Mouse (Mus musculus): ENCODE data around the gene Slc9a9. TPM values are rescaled to one million over a fixed set of nuclear protein-coding genes. Genes with fewer than 3 reads are reported as not detected.

Slc9a9 gene
- polyA plus RNA-seq, 2 experiments = 1.1 to 1.3 TPM

GRCm38 (mm10) chr9:95072450-95072955 lies 402.8 kb downstream of the Slc9a9 start:
- DNase-seq (ENCODE audit: low read depth in 3 of 3, low spot score in 3 of 3) = no peak
- H3K9me3 ChIP-seq (ENCODE audit: control insufficient read depth, low read length) = no peaks in the 10 kb centered on the region
- no peak for ATAC-seq (ENCODE audit: insufficient read depth)
- no peak overlapping the region for H3K4me2 ChIP-seq (ENCODE audit: low read depth)
- no peak for TF ChIP-seq EP300 (IDR thresholded peaks at IDR 0.05; ENCODE audit: low read depth)
- no peak for TF ChIP-seq CTCF (IDR thresholded peaks at IDR 0.05; ENCODE audit: low read depth)
- H3K4me3 ChIP-seq (ENCODE audit: insufficient read depth in 1 of 2, low read depth in 2 of 2, low read length in 2 of 2) = no peak overlapping the region
- peaks cover 0 to 4% of the 10 kb centered on the region in 2 experiments; a peak in 1 of 4 replicates for H3K4me1 ChIP-seq (replicated peaks; ENCODE audit: control insufficient read depth in 2 of 2, insufficient read depth in 2 of 2, low read length in 1 of 2)
- no peaks in the 10 kb centered on the region for H3K36me3 ChIP-seq (replicated peaks; ENCODE audit: control insufficient read depth, insufficient read depth, low read depth)
- H3K27ac ChIP-seq = no peak overlapping the region
- 43% methylated on average over 14 of the region's 14 CpGs for WGBS (ENCODE audit: insufficient replicate concordance)
- H3K27me3 ChIP-seq (ENCODE audit: control insufficient read depth, insufficient read depth, low read length) = no peaks in the 10 kb centered on the region
- H3K9ac ChIP-seq (replicated peaks) = no peak overlapping the region

- TF ChIP-seq CTCF (IDR thresholded peaks at IDR 0.05; ENCODE audit: low read depth) (no peak), EP300 (IDR thresholded peaks at IDR 0.05; ENCODE audit: low read depth) (no peak)
- H3K27ac ChIP-seq = no peak overlapping the region
- WGBS (ENCODE audit: insufficient replicate concordance) = 69% methylated on average over 8 of the region's 8 CpGs
- no peak overlapping the region for H3K4me3 ChIP-seq (ENCODE audit: insufficient read depth in 1 of 2, low read depth in 2 of 2, low read length in 2 of 2)
- ATAC-seq (ENCODE audit: insufficient read depth) (no peak), DNase-seq (ENCODE audit: low read depth in 3 of 3, low spot score in 3 of 3) (no peak)
- H3K9ac ChIP-seq (replicated peaks) = no peak overlapping the region
- no peak overlapping the region for H3K4me2 ChIP-seq (ENCODE audit: low read depth)
- no peaks in the 10 kb centered on the region for H3K27me3 ChIP-seq (ENCODE audit: control insufficient read depth, insufficient read depth, low read length)
- peaks cover 0 to 4% of the 10 kb centered on the region in 2 experiments; a peak in 1 of 4 replicates for H3K4me1 ChIP-seq (replicated peaks; ENCODE audit: control insufficient read depth in 2 of 2, insufficient read depth in 2 of 2, low read length in 1 of 2)
- no peaks in the 10 kb centered on the region for H3K9me3 ChIP-seq (ENCODE audit: control insufficient read depth, low read length)
- no peaks in the 10 kb centered on the region for H3K36me3 ChIP-seq (replicated peaks; ENCODE audit: control insufficient read depth, insufficient read depth, low read depth)
Observed at GRCm38 (mm10) chr9:95073691-95074090, 404.0 kb downstream of the Slc9a9 start.

GRCm38 (mm10) chr9:95075856-95076255 lies 406.1 kb downstream of the Slc9a9 start:
- no peak overlapping the region for H3K4me2 ChIP-seq (ENCODE audit: low read depth)
- 63% methylated on average over 12 of the region's 12 CpGs for whole genome bisulfite sequencing (ENCODE audit: insufficient replicate concordance)
- no peak overlapping the region for H3K4me3 ChIP-seq (ENCODE audit: insufficient read depth in 1 of 2, low read depth in 2 of 2, low read length in 2 of 2)
- peaks cover 0 to 4% of the 10 kb centered on the region in 2 experiments; a peak in 1 of 4 replicates for H3K4me1 ChIP-seq (replicated peaks; ENCODE audit: control insufficient read depth in 2 of 2, insufficient read depth in 2 of 2, low read length in 1 of 2)
- H3K9me3 ChIP-seq (ENCODE audit: control insufficient read depth, low read length) = no peaks in the 10 kb centered on the region
- TF ChIP-seq EP300 (IDR thresholded peaks at IDR 0.05; ENCODE audit: low read depth) (no peak), CTCF (IDR thresholded peaks at IDR 0.05; ENCODE audit: low read depth) (no peak)
- DNase-seq (ENCODE audit: low read depth in 3 of 3, low spot score in 3 of 3) = no peak
- no peak overlapping the region for H3K27ac ChIP-seq
- no peaks in the 10 kb centered on the region for H3K36me3 ChIP-seq (replicated peaks; ENCODE audit: control insufficient read depth, insufficient read depth, low read depth)
- no peak overlapping the region for H3K9ac ChIP-seq (replicated peaks)
- no peak for ATAC-seq (ENCODE audit: insufficient read depth)
- H3K27me3 ChIP-seq (ENCODE audit: control insufficient read depth, insufficient read depth, low read length) = no peaks in the 10 kb centered on the region

GRCm38 (mm10) chr9:95077938-95078337 lies 408.2 kb downstream of the Slc9a9 start:
- H3K36me3 ChIP-seq (replicated peaks; ENCODE audit: control insufficient read depth, insufficient read depth, low read depth) = no peaks in the 10 kb centered on the region
- no peak overlapping the region for H3K4me2 ChIP-seq (ENCODE audit: low read depth)
- whole genome bisulfite sequencing (ENCODE audit: insufficient replicate concordance) = 76% methylated on average over 5 of the region's 5 CpGs
- no peak for TF ChIP-seq CTCF (IDR thresholded peaks at IDR 0.05; ENCODE audit: low read depth)
- no peak for TF ChIP-seq EP300 (IDR thresholded peaks at IDR 0.05; ENCODE audit: low read depth)
- H3K27me3 ChIP-seq (ENCODE audit: control insufficient read depth, insufficient read depth, low read length) = no peaks in the 10 kb centered on the region
- H3K27ac ChIP-seq = no peak overlapping the region
- no peak for ATAC-seq (ENCODE audit: insufficient read depth)
- H3K9me3 ChIP-seq (ENCODE audit: control insufficient read depth, low read length) = no peaks in the 10 kb centered on the region
- no peak overlapping the region for H3K9ac ChIP-seq (replicated peaks)
- H3K4me3 ChIP-seq (ENCODE audit: insufficient read depth in 1 of 2, low read depth in 2 of 2, low read length in 2 of 2) = no peak overlapping the region
- DNase-seq (ENCODE audit: low read depth in 3 of 3, low spot score in 3 of 3) = no peak
- H3K4me1 ChIP-seq (replicated peaks; ENCODE audit: control insufficient read depth in 2 of 2, insufficient read depth in 2 of 2, low read length in 1 of 2) = no peaks in the 10 kb centered on the region

GRCm38 (mm10) chr9:95078626-95079025 lies 408.9 kb downstream of the Slc9a9 start:
- H3K9ac ChIP-seq (replicated peaks) = no peak overlapping the region
- H3K4me2 ChIP-seq (ENCODE audit: low read depth) = no peak overlapping the region
- 53% methylated on average over 3 of the region's 3 CpGs for WGBS (ENCODE audit: insufficient replicate concordance)
- no peaks in the 10 kb centered on the region for H3K9me3 ChIP-seq (ENCODE audit: control insufficient read depth, low read length)
- DNase-seq (ENCODE audit: low read depth in 3 of 3, low spot score in 3 of 3) (no peak), ATAC-seq (ENCODE audit: insufficient read depth) (no peak)
- no peak for TF ChIP-seq EP300 (IDR thresholded peaks at IDR 0.05; ENCODE audit: low read depth)
- TF ChIP-seq CTCF (IDR thresholded peaks at IDR 0.05; ENCODE audit: low read depth) = no peak
- H3K4me3 ChIP-seq (ENCODE audit: insufficient read depth in 1 of 2, low read depth in 2 of 2, low read length in 2 of 2) = no peak overlapping the region
- H3K27ac ChIP-seq = no peak overlapping the region
- H3K27me3 ChIP-seq (ENCODE audit: control insufficient read depth, insufficient read depth, low read length) = no peaks in the 10 kb centered on the region
- H3K4me1 ChIP-seq (replicated peaks; ENCODE audit: control insufficient read depth in 2 of 2, insufficient read depth in 2 of 2, low read length in 1 of 2) = no peaks in the 10 kb centered on the region
- no peaks in the 10 kb centered on the region for H3K36me3 ChIP-seq (replicated peaks; ENCODE audit: control insufficient read depth, insufficient read depth, low read depth)
